Mouse (Mus musculus) lung, adult 2 months (tissue): ENCODE measurements around the gene Cenpu.

ENCODE experiments used
- CTCF ChIP-seq: fragments of 200-500 bp; IDR thresholded peaks from 2 replicates; pipeline ENCODE4 v1.5.1; 2011; ENCODE audit warnings: mild to moderate bottlenecking, low read length, control low read depth; ENCODE audit not compliant: insufficient read depth
- POLR2A ChIP-seq: fragments of 200-500 bp; IDR thresholded peaks from 2 replicates; pipeline ENCODE4 v1.6.1; 2011; ENCODE audit warnings: low read depth, mild to moderate bottlenecking, control low read depth, low read length, borderline replicate concordance; ENCODE audit errors: extremely low read depth

DNA sequence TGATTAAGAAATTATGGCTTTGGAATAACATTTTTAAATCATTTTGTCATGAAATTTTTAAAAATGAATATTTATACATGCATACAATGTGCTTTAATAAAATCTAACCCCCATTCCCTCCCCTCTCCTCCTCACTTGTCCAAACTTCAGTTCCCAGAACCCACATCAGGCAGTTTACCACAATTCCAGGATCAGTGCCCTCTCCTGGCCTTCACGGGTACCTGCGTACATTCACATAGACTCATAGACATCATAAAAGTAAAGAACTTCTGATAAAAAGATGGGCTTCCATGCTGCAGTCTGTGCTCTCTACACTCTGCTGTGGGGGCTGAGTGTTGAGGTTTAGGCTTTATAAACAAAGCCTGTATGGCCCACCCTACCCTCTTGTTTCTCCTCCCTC, 17.1 kb downstream of the Cenpu start:
- TF ChIP-seq POLR2A (no peak), CTCF (0 out of 2 replicates have a peak, but pooled peaks have one; percentile 3)
